29 mouse cellular contexts compared by ENCODE assay signal in the genomic region with DNA sequence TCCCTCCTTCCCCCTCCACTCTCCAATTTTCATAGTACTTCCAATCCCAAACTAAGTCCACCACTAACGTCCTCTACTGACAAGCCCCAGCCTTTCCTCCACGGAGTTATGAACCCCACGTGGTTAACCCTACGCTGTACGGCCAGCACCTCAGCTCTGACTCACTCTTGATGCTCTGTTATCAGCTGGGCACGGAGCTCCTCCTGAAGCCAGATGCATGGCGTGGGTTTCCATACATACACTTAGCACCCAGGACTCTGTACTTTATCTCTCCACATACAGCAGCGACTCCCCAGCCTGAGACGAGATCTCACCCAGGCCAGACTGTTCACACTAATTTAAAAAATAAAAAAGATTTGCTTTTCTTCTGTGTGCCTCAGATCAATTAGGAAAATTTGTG. TPM values are rescaled to one million over a fixed set of nuclear protein-coding genes. Genes with fewer than 3 reads are reported as not detected.
A peak's percentile ranks its signal among the peaks of the same experiment; 100 is the strongest.
DNase-seq lines count a peak whose midpoint lies in the region; ATAC-seq and TF ChIP-seq lines count a peak whose summit lies in the region.
"Had no signal": no experiment of that assay in that cellular context is flagged by ENCODE, and none has a peak within 500 bp of the region (broad histone marks: within the 10 kb centered on the region; RNA-seq: fewer than 3 reads in every experiment).

No protein-coding gene starts in this region.

- no peak overlapping the region for H3K27ac ChIP-seq in heart, embryonic 14.5 days (replicated peaks in 1 of 2; ENCODE audit: control insufficient read depth in 1 of 2, insufficient read depth in 1 of 2, low read depth in 2 of 2, low read length in 2 of 2)
- no peak overlapping the region for H3K27ac ChIP-seq in MEL (ENCODE audit: control insufficient read depth, low read depth, low read length)
- no peak overlapping the region for H3K27ac ChIP-seq in liver, embryonic 13.5 days
- H3K27ac ChIP-seq: forebrain, embryonic 10.5 days; hindbrain, embryonic 10.5 days; hindbrain, postnatal 0 days; kidney, postnatal 0 days; limb, embryonic 12.5 days; midbrain, embryonic 12.5 days; stomach, postnatal 0 days had no signal

- TF ChIP-seq POLR2A in MEL (IDR thresholded peaks at IDR 0.05; ENCODE audit: control insufficient read depth in 1 of 2, insufficient read depth in 1 of 2, low read depth in 1 of 2, low read length in 2 of 2, poor library complexity in 1 of 2) = no peak

- no peak for DNase-seq in heart, adult 18-20 months
- peak; percentile 84 for DNase-seq in MEL (ENCODE audit: low read depth, low spot score)
- peak; percentile 52 for DNase-seq in liver, embryonic 13.5 days
- no peak for DNase-seq in spleen, adult 18-20 months
- no peak for DNase-seq in ovary, postnatal 14 days (ENCODE audit: low spot score)
- DNase-seq: adrenal gland, postnatal 10 days; cerebellum, adult 11 months; cerebellum, postnatal 14 days; gastrocnemius, postnatal 10 days; kidney, adult 11 months; right cerebral cortex, postnatal 4 days; thymus, postnatal 14 days had no signal

- TF ChIP-seq CTCF in MEL (IDR thresholded peaks at IDR 0.05 in 2 of 3, conservative IDR thresholded peaks at IDR 0.05 in 1 of 3; ENCODE audit: control insufficient read depth in 1 of 3, insufficient read depth in 1 of 3, low read depth in 2 of 3, low read length in 3 of 3, poor library complexity in 1 of 3, severe bottlenecking in 1 of 3) = no peak

- peaks cover 16% of the 10 kb centered on the region for H3K4me1 ChIP-seq in erythroblast, embryonic 14.5 days (ENCODE audit: control insufficient read depth)
- H3K4me1 ChIP-seq in heart, embryonic 14.5 days (ENCODE audit: control insufficient read depth in 2 of 2, insufficient read depth in 2 of 2, low read length in 2 of 2) = no peaks in the 10 kb centered on the region; a peak in 1 of 4 replicates
- peaks cover 3 to 13% of the 10 kb centered on the region in 2 experiments; a peak in 3 of 4 replicates for H3K4me1 ChIP-seq in MEL (ENCODE audit: control insufficient read depth in 1 of 2, insufficient read depth in 2 of 2, low read length in 2 of 2)
- H3K4me1 ChIP-seq in liver, embryonic 13.5 days (replicated peaks) = peaks cover 14% of the 10 kb centered on the region
- H3K4me1 ChIP-seq: forebrain, embryonic 10.5 days; hindbrain, embryonic 10.5 days; limb, embryonic 12.5 days; midbrain, embryonic 12.5 days had no signal

- WGBS in heart, embryonic 14.5 days = 32% methylated on average over 9 of the region's 9 CpGs
- WGBS in liver, embryonic 13.5 days (ENCODE audit: insufficient replicate concordance) = 18% methylated on average over 9 of the region's 9 CpGs

- H3K4me2 ChIP-seq in heart, embryonic 14.5 days (ENCODE audit: low read length) = peak overlapping the region; percentile 26
- peak overlapping the region; percentile 48 for H3K4me2 ChIP-seq in liver, embryonic 13.5 days
- H3K4me2 ChIP-seq: limb, embryonic 12.5 days; midbrain, embryonic 12.5 days had no signal

- TF ChIP-seq RAD21 in MEL (IDR thresholded peaks at IDR 0.05; ENCODE audit: low read depth, low read length) = no peak

- H3K9ac ChIP-seq in heart, embryonic 14.5 days (ENCODE audit: low read length) = no peak overlapping the region
- no peak overlapping the region for H3K9ac ChIP-seq in MEL (ENCODE audit: control insufficient read depth, low read depth, low read length, poor library complexity, severe bottlenecking)
- no peak overlapping the region for H3K9ac ChIP-seq in liver, embryonic 13.5 days
- H3K9ac ChIP-seq: limb, embryonic 12.5 days; midbrain, embryonic 12.5 days had no signal

- no peak for ATAC-seq in erythroblast, adult 5-6 weeks (replicated peaks; ENCODE audit: low FRiP score, poor library complexity, severe bottlenecking)
- no peak for ATAC-seq in heart, embryonic 14.5 days (ENCODE audit: insufficient number of reproducible peaks, insufficient read depth, low FRiP score, low read depth)
- ATAC-seq in liver, embryonic 13.5 days (ENCODE audit: low read depth) = peak; percentile 96
- ATAC-seq: activated CD4-positive, CD25-positive, alpha-beta regulatory T cell, adult 4 months; hindbrain, postnatal 0 days; lung, postnatal 0 days had no signal

- H3K9me3 ChIP-seq in erythroblast, embryonic 14.5 days (ENCODE audit: control insufficient read depth, low read length) = no peaks in the 10 kb centered on the region
- no peaks in the 10 kb centered on the region for H3K9me3 ChIP-seq in heart, embryonic 14.5 days (ENCODE audit: control insufficient read depth, low read length)
- H3K9me3 ChIP-seq in MEL (replicated peaks; ENCODE audit: insufficient read depth, low read length) = no peaks in the 10 kb centered on the region
- H3K9me3 ChIP-seq in liver, embryonic 13.5 days (replicated peaks) = no peaks in the 10 kb centered on the region
- H3K9me3 ChIP-seq: forebrain, embryonic 10.5 days; hindbrain, embryonic 10.5 days; limb, embryonic 12.5 days; midbrain, embryonic 12.5 days had no signal

- no peaks in the 10 kb centered on the region for H3K79me2 ChIP-seq in MEL (ENCODE audit: control insufficient read depth, insufficient read depth, low read length, poor library complexity)

- H3K4me3 ChIP-seq in erythroblast, embryonic 14.5 days (replicated peaks) = peak overlapping the region; percentile 36
- no peak overlapping the region for H3K4me3 ChIP-seq in heart, embryonic 14.5 days (ENCODE audit: control insufficient read depth in 1 of 2, insufficient read depth in 1 of 2, low read depth in 1 of 2, low read length in 2 of 2)
- peak overlapping the region in 1 of 2 experiments; percentile 15; a peak in 3 of 4 replicates for H3K4me3 ChIP-seq in MEL (ENCODE audit: control insufficient read depth in 1 of 2, insufficient read depth in 1 of 2, low read depth in 2 of 2, low read length in 2 of 2)
- peak overlapping the region; percentile 4; the same call in 1 of the 2 replicates for H3K4me3 ChIP-seq in liver, embryonic 13.5 days (replicated peaks)
- H3K4me3 ChIP-seq: forebrain, embryonic 10.5 days; hindbrain, embryonic 10.5 days; limb, embryonic 12.5 days; midbrain, embryonic 12.5 days had no signal

- no peaks in the 10 kb centered on the region for H3K27me3 ChIP-seq in erythroblast, embryonic 14.5 days (ENCODE audit: control insufficient read depth)
- H3K27me3 ChIP-seq in heart, embryonic 14.5 days (ENCODE audit: control insufficient read depth, insufficient read depth, low read length) = no peaks in the 10 kb centered on the region
- no peaks in the 10 kb centered on the region for H3K27me3 ChIP-seq in MEL (ENCODE audit: control insufficient read depth in 1 of 2, insufficient read depth in 2 of 2, low read length in 2 of 2)
- no peaks in the 10 kb centered on the region for H3K27me3 ChIP-seq in liver, embryonic 13.5 days
- H3K27me3 ChIP-seq: limb, embryonic 12.5 days; midbrain, embryonic 12.5 days had no signal

- H3K36me3 ChIP-seq in erythroblast, embryonic 14.5 days (ENCODE audit: control insufficient read depth) = no peaks in the 10 kb centered on the region
- H3K36me3 ChIP-seq in heart, embryonic 14.5 days (ENCODE audit: control insufficient read depth, insufficient read depth, low read length) = no peaks in the 10 kb centered on the region
- H3K36me3 ChIP-seq in MEL (ENCODE audit: control insufficient read depth in 1 of 2, insufficient read depth in 2 of 2, low read length in 2 of 2) = peaks cover 0 to 18% of the 10 kb centered on the region in 2 experiments; a peak in 2 of 4 replicates
- no peaks in the 10 kb centered on the region for H3K36me3 ChIP-seq in liver, embryonic 13.5 days
- H3K36me3 ChIP-seq: forebrain, embryonic 10.5 days; hindbrain, embryonic 10.5 days; limb, embryonic 12.5 days; midbrain, embryonic 12.5 days had no signal

- peak in 1 of 2 experiments; percentile 67; a peak in 3 of 4 replicates for TF ChIP-seq EP300 in MEL (IDR thresholded peaks at IDR 0.05; ENCODE audit: low read depth in 1 of 2, low read length in 2 of 2)

TF ChIP-seq in MEL, 35 proteins besides CTCF, POLR2A, EP300 and RAD21 (continues in another document):
- no peak for TF ChIP-seq CHD2 (IDR thresholded peaks at IDR 0.05; ENCODE audit: low read length)
- TF ChIP-seq CHD1 (IDR thresholded peaks at IDR 0.05; ENCODE audit: low read depth, low read length) = no peak
- TF ChIP-seq MAFK (IDR thresholded peaks at IDR 0.05; ENCODE audit: borderline replicate concordance, low read depth, low read length) = no peak
- no peak for TF ChIP-seq RCOR1 (IDR thresholded peaks at IDR 0.05; ENCODE audit: low read depth, low read length)
- TF ChIP-seq MYC (IDR thresholded peaks at IDR 0.05; ENCODE audit: low read depth, low read length) = peak; percentile 63; the same call in 1 of the 2 replicates
- TF ChIP-seq NRF1 (IDR thresholded peaks at IDR 0.05; ENCODE audit: insufficient read depth, low read depth, low read length, poor library complexity, severe bottlenecking) = no peak
- TF ChIP-seq ELF1 (IDR thresholded peaks at IDR 0.05; ENCODE audit: low read depth, low read length) = no peak
- TF ChIP-seq NELFE (IDR thresholded peaks at IDR 0.05; ENCODE audit: low read depth, low read length) = no peak
- TF ChIP-seq GATA1 (IDR thresholded peaks at IDR 0.05; ENCODE audit: low read depth, low read length) = peak; percentile 77
- TF ChIP-seq GABPA (IDR thresholded peaks at IDR 0.05; ENCODE audit: low read depth, low read length) = no peak
- peak; percentile 81 for TF ChIP-seq TAL1 (IDR thresholded peaks at IDR 0.05; ENCODE audit: low read length)
- no peak for TF ChIP-seq TBP (IDR thresholded peaks at IDR 0.05; ENCODE audit: low read depth, low read length)

RNA-seq across cellular contexts. Expression of a gene that starts 19.7 kb away (rescaled TPM):
- polyA plus RNA-seq in erythroblast, embryonic 14.5 days (2012) = 8.6 and 9.5 TPM in 2 replicates
- 15.7 and 28.2 TPM in 2 replicates for total RNA-seq in erythroblast, adult 5-6 weeks (2015; ENCODE audit: low replicate concordance)
- 0.42 and 8.2 TPM in 2 replicates for total RNA-seq in erythroblast, adult 5-6 weeks (2017; ENCODE audit: low replicate concordance)
- 116 and 120 TPM in 2 replicates for polyA plus RNA-seq in heart, embryonic 14.5 days (2014; fragmentation: Nextera tagmentation; extraction: Ambion mirVana)
- total RNA-seq in heart, adult 18-20 months (2021) = 100 to 1,000 TPM; 123 to 199 TPM
- 41.1 and 48.0 TPM in 2 replicates for total RNA-seq in MEL (2012; rRNA removed)
- polyA plus RNA-seq in MEL (2012; ENCODE audit: insufficient read depth in 1 of 2, insufficient read length in 2 of 2, low read depth in 1 of 2, low replicate concordance in 2 of 2, missing spikeins in 1 of 2) = 10 to 100 TPM in 1 of 2 experiments, not detected in 1; 28.9 TPM
- 47.7 and 61.9 TPM in 2 replicates for polyA plus RNA-seq in liver, embryonic 13.5 days (2015; fragmentation: Nextera tagmentation; extraction: Ambion mirVana)

RNA-seq across cellular contexts. Expression of a gene that starts 54.6 kb away (rescaled TPM):
- polyA plus RNA-seq in erythroblast, embryonic 14.5 days (2012) = 0.05 TPM in 1 of 2 replicates, not detected in the other
- not detected in 2 replicates for total RNA-seq in erythroblast, adult 5-6 weeks (2015; ENCODE audit: low replicate concordance)
- total RNA-seq in erythroblast, adult 5-6 weeks (2017; ENCODE audit: low replicate concordance) = not detected in 2 replicates
- 0.19 and 0.31 TPM in 2 replicates for polyA plus RNA-seq in heart, embryonic 14.5 days (2014; fragmentation: Nextera tagmentation; extraction: Ambion mirVana)
- total RNA-seq in heart, adult 18-20 months (2021) = not detected
- total RNA-seq in MEL (2012; rRNA removed) = not detected in 2 replicates
- not detected for polyA plus RNA-seq in MEL (2012; ENCODE audit: insufficient read depth in 1 of 2, insufficient read length in 2 of 2, low read depth in 1 of 2, low replicate concordance in 2 of 2, missing spikeins in 1 of 2)
- polyA plus RNA-seq in liver, embryonic 13.5 days (2015; fragmentation: Nextera tagmentation; extraction: Ambion mirVana) = 24.4 and 25.8 TPM in 2 replicates
- total RNA-seq: hindbrain, postnatal 0 days; layer of hippocampus, postnatal 14 days; left cerebral cortex, postnatal 10 days; megakaryocyte progenitor cell, adult 5-6 weeks; monocyte, adult 5-6 weeks had no signal
- polyA plus RNA-seq: activated CD4-positive, CD25-positive, alpha-beta regulatory T cell, adult 4 months; embryonic facial prominence, embryonic 14.5 days; forebrain, embryonic 10.5 days; hindbrain, embryonic 10.5 days; midbrain, embryonic 12.5 days had no signal

Comparison
In these comparisons a context has a peak if more than half of its experiments do, and no peak if none do; other contexts are left out.
1. H3K4me3 ChIP-seq: peak in erythroblast, embryonic 14.5 days (single experiment) and liver, embryonic 13.5 days (single experiment); none in heart, embryonic 14.5 days (0 of 2).
2. DNase-seq: peak in MEL (single experiment) and liver, embryonic 13.5 days (single experiment); none in heart, adult 18-20 months (0 of 2), spleen, adult 18-20 months (0 of 2) and ovary, postnatal 14 days (single experiment).
3. RNA of a gene that starts 54.6 kb away (polyA plus RNA-seq): 24.4 to 25.8 TPM in liver, embryonic 13.5 days; 0.19 to 0.31 TPM in heart, embryonic 14.5 days, 0.05 TPM in erythroblast, embryonic 14.5 days and not detected in MEL; every median in the first group is over 10 times any median in the second.